Mouse (Mus musculus) embryonic facial prominence, embryonic 11.5 days (tissue): ENCODE measurements around the gene Elmo2. TPM values are rescaled to one million over a fixed set of nuclear protein-coding genes. Genes with fewer than 3 reads are reported as not detected.

Experiments
- ATAC-seq: fragments of 200-750 bp; cut with Nextera tagmentation; replicated peaks from 2 replicates; pipeline ENCODE4 v1.8.0; 2017; ENCODE audit warnings: low read depth; ENCODE audit not compliant: insufficient number of reproducible peaks, low FRiP score, low TSS enrichment
- DNase-seq: peaks from one replicate; pipeline ENCODE4 v3.0.0-alpha.2; 2015; ENCODE audit warnings: low spot score
- H3K27ac ChIP-seq: fragments of 300-500 bp; sonication (generic); replicated peaks from 2 replicates; pipeline ENCODE4 v1.5.1; 2014; ENCODE audit warnings: mild to moderate bottlenecking, low read depth, low read length, control low read depth
- H3K27me3 ChIP-seq: fragments of 300-500 bp; sonication (generic); 2 replicates; pipeline ENCODE4 v1.6.1; 2014; ENCODE audit warnings: mild to moderate bottlenecking, low read length, moderate library complexity, mixed read lengths; ENCODE audit not compliant: control insufficient read depth, insufficient read depth
- H3K36me3 ChIP-seq: fragments of 300-500 bp; sonication (generic); replicated peaks from 2 replicates; pipeline ENCODE4 v1.6.1; 2014; ENCODE audit warnings: low read depth, mild to moderate bottlenecking, low read length, moderate library complexity, mixed read lengths; ENCODE audit not compliant: control insufficient read depth, insufficient read depth
- H3K4me1 ChIP-seq: fragments of 300-500 bp; sonication (generic); 2 replicates; pipeline ENCODE4 v1.6.1; 2014; ENCODE audit warnings: low read length, mixed read lengths; ENCODE audit not compliant: control insufficient read depth, insufficient read depth
- H3K4me2 ChIP-seq: fragments of 300-500 bp; sonication (generic); 2 replicates; pipeline ENCODE4 v1.6.1; 2014; ENCODE audit warnings: low read depth, mild to moderate bottlenecking, control low read depth, low read length, moderate library complexity
- H3K4me3 ChIP-seq: fragments of 300-500 bp; sonication (generic); 2 replicates; pipeline ENCODE4 v1.5.1; 2014; ENCODE audit warnings: low read depth, low read length, control low read depth
- H3K9ac ChIP-seq: fragments of 300-500 bp; sonication (generic); replicated peaks from 2 replicates; pipeline ENCODE4 v1.6.1; 2014; ENCODE audit warnings: mild to moderate bottlenecking, control low read depth, low read length
- H3K9me3 ChIP-seq: fragments of 300-500 bp; sonication (generic); replicated peaks from 2 replicates; pipeline ENCODE4 v1.6.1; 2016; ENCODE audit warnings: mild to moderate bottlenecking, low read length, inconsistent platforms, mixed read lengths; ENCODE audit not compliant: control insufficient read depth
- WGBS: fragments of 180-500 bp; shearing (Covaris S2); extraction: QIAGEN DNeasy Blood & Tissue Kit; methylation state at CpG from one replicate; pipeline ENCODE4 v1.1.7; 2014; 5-methylcytosine and 5-hydroxymethylcytosine counted together
- polyA plus RNA-seq: library from polyadenylated mRNA; unstranded; fragments of >200 nt; fragmentation: Nextera tagmentation; extraction: Ambion mirVana; gene quantifications from 2 replicates; pipeline ENCODE4 v1.2.1, GENCODE M21; 2014

Gene Elmo2
- polyA plus RNA-seq, 1 experiment from 2014 or later = 85.9 TPM

DNA sequence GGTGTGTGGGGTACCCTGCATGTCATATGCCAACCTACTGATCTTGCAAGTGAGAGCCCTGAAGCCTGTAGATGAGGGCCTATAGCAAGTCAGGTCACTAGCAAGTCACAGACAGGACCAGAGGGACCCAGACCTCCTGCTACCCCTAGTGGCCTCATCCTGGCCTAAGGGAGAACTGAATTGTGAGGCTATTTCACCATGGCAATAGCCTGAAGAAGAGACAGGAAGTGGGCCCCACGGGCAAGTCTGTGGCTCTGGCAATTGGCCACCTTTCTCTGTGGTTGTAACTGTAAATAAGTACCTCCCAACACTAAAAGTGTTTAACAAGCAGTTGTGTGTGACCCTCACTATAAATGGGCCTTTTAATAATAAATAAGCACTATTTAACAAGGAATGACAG is 75.4 kb downstream of the Elmo2 start:
- H3K4me1 ChIP-seq = no peaks in the 10 kb centered on the region
- 53% methylated on average over 1 of the region's 1 CpGs for WGBS
- H3K27ac ChIP-seq = no peak overlapping the region
- ATAC-seq = no peak
- no peak overlapping the region for H3K4me3 ChIP-seq
- no peak overlapping the region for H3K9ac ChIP-seq
- H3K9me3 ChIP-seq = no peaks in the 10 kb centered on the region
- H3K36me3 ChIP-seq = no peaks in the 10 kb centered on the region
- DNase-seq = no peak
- no peak overlapping the region for H3K4me2 ChIP-seq
- H3K27me3 ChIP-seq = peaks cover 24% of the 10 kb centered on the region

DNA sequence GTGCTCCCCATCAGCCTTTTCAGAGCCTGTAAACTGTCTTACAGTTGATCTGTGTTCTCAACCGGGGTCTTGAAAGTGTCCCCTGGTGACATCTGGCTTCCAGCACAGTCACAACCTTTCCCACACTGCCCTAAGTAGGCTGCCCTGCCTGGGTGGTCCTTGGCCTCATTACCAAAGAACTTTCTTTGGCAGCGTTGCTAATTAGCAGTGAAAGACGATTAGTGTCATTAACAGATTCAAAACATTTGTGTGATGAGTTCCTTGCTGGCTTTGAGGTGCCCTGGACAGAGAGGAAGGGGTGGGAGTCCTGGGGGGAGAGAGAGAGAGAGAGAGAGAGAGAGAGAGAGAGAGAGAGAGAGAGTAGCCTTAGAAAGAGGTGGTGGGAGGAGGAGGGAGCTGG is 77.3 kb downstream of the Elmo2 start:
- Histone ChIP-seq H3K4me1 (no peaks in the 10 kb centered on the region), H3K36me3 (no peaks in the 10 kb centered on the region), H3K27ac (no peak overlapping the region), H3K9ac (no peak overlapping the region), H3K4me3 (no peak overlapping the region), H3K4me2 (no peak overlapping the region), H3K9me3 (no peaks in the 10 kb centered on the region), H3K27me3 (peaks cover 22% of the 10 kb centered on the region)
- ATAC-seq (no peak), DNase-seq (peak; percentile 21)
- WGBS = 11% methylated on average over 3 of the region's 3 CpGs

DNA sequence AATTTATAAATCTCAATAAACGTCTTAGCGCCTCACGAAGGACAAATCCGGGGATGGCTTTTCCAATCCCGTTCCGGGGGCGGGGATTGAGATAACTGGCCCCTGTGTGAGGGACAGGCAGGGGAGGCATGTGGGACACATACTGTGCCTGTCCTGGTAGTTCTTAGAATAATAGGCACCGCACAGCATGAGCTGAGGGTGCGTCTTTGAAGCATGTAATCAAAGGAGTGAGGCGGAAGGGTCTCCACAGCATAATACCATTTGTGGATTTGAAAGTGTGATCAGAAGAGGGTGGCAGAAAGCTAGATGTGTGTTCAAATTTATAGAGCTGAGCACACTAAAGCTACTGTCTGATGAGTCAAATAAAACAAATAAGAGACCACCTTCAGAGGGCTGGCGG is 79.9 kb downstream of the Elmo2 start:
- 7% methylated on average over 11 of the region's 11 CpGs for WGBS
- H3K9me3 ChIP-seq = no peaks in the 10 kb centered on the region
- H3K27me3 ChIP-seq = peaks cover 40% of the 10 kb centered on the region
- ATAC-seq (no peak), DNase-seq (no peak)
- H3K4me2 ChIP-seq = no peak overlapping the region
- no peaks in the 10 kb centered on the region for H3K4me1 ChIP-seq
- H3K4me3 ChIP-seq = no peak overlapping the region
- H3K27ac ChIP-seq = no peak overlapping the region
- no peak overlapping the region for H3K9ac ChIP-seq
- no peaks in the 10 kb centered on the region for H3K36me3 ChIP-seq

DNA sequence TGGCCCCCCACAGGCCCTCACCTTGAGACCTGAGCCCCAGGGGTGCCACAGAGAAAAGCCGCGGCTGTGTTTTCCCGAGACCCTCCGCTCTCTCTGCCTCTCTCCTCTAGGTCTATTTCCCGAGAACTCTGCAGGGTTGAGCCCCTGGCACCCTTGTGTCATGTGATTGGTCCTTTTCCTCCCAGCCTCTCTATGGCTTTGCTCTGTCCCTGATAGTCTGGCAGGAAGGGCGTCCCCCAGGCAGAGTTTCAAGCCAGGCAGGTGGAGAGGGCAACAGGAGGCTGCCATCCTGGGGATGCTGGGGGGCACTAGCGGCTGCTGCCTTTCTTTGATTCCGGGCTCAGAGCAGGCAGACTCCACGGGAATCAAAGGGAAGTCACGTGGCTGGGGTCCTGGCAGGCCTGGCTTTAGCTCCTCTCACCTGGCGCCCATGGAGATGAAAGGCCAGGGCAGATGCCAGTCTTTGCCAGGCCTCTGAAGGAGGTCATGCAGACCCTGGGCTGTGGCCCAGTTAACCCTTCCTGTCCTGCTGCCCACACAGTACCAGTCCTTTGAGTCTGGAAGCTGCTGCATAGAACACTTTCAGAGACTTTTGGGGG is 83.1 kb downstream of the Elmo2 start:
- no peak overlapping the region for H3K27ac ChIP-seq
- ATAC-seq (no peak), DNase-seq (no peak)
- no peak overlapping the region for H3K4me2 ChIP-seq
- H3K9me3 ChIP-seq = no peaks in the 10 kb centered on the region
- 6% methylated on average over 11 of the region's 11 CpGs for WGBS
- no peaks in the 10 kb centered on the region for H3K4me1 ChIP-seq
- peaks cover 66% of the 10 kb centered on the region for H3K27me3 ChIP-seq
- H3K9ac ChIP-seq = no peak overlapping the region
- H3K36me3 ChIP-seq = no peaks in the 10 kb centered on the region
- no peak overlapping the region for H3K4me3 ChIP-seq

DNA sequence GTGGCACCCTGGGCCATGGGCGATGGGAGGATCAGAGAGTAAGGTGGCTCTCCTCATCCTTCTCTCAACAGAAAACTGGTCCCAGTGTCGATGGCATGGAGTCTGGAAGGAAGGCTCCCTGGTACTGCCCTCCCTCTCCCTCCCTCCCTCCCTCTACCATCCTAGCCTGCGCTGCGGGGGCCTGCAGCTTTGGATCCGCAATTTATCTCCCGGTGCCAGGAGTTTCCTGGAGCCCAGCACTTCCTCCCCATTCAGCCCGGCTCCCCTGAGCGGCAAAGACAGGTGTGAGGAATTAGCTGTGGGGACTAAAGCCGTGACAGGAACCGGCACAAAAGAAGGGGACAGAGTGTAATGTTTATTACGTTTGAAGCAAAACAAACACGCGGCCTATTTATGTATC is 83.7 kb downstream of the Elmo2 start:
- Histone ChIP-seq H3K27me3 (peaks cover 71% of the 10 kb centered on the region), H3K4me1 (no peaks in the 10 kb centered on the region), H3K27ac (no peak overlapping the region), H3K9me3 (no peaks in the 10 kb centered on the region), H3K4me3 (no peak overlapping the region), H3K4me2 (no peak overlapping the region), H3K9ac (no peak overlapping the region), H3K36me3 (no peaks in the 10 kb centered on the region)
- ATAC-seq (no peak), DNase-seq (no peak)
- WGBS = under 1% methylated on average over 13 of the region's 13 CpGs

DNA sequence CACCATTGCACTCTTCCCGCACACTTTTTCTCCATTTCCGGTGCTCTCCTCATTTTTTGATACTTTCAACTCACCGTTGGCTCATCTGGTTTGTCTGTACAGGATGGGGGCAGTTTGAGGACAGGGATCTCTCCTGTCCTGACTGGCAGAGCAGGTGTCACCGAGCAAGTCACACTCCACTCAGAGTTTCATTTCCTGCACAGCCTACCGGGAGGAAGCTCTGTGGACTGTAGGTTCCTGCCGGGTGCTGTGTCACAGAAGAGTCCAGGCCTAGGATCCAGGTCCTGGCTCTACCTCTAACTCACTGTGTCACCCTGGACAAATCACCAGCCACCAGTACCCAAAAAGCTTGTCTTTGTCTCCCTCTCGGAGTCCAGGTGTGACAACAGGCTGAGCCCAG is 84.5 kb downstream of the Elmo2 start:
- 63% methylated on average over 7 of the region's 7 CpGs for WGBS
- Histone ChIP-seq H3K9me3 (no peaks in the 10 kb centered on the region), H3K4me2 (no peak overlapping the region), H3K9ac (no peak overlapping the region), H3K36me3 (no peaks in the 10 kb centered on the region), H3K4me3 (no peak overlapping the region), H3K27me3 (peaks cover 71% of the 10 kb centered on the region), H3K27ac (no peak overlapping the region), H3K4me1 (no peaks in the 10 kb centered on the region)
- DNase-seq (no peak), ATAC-seq (no peak)

DNA sequence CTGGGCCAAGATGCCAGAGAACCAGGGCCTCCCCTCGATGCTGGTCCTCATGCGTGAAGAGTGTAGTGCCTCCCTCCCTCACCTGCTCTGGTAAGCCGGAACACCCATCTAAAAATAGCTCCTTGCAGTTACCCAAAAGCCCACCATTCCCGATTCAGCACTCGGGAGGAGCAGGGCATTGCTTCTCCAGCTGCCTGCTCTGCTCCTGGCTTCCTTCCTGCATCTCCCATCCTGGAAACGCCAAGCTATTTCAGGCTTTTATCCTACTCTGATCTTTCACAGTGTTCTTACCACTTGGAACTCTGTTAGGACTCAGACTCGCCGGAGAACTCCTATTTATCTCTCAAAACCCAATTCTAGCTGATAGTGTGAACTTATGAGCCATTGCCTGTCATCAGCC is 85.9 kb downstream of the Elmo2 start:
- DNase-seq = no peak

DNA sequence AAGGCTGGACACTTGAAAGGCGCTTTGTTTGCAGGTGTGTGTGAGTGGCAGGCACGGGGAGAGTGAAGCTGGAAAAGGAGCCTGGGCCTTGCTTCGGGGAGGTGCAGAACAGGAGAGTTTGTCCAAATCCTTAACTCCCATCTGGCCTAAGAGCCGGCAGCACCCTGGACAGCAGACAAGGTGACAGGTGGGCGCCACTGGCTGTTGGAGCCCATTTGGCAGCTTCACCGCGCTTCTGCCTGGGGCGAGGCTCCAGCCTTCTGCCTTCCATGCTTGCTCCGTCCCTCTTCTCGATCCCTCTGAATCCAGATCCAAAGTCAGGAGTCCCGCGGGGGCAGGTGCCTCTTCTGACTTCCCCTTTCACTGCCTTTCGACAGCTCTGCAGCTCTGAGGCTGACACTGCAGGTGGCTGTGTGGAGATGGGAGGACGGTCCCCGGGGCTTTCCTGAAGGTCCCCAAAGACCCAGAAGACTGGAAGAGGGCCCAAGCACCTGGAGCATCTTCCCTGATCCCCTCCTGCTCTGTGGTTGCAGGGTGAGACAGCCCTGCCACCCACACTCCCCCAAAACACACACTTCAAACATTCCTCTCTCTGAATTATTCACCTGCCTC is 86.6 kb downstream of the Elmo2 start:
- WGBS = 13% methylated on average over 14 of the region's 15 CpGs
- Histone ChIP-seq H3K9me3 (no peaks in the 10 kb centered on the region), H3K27ac (no peak overlapping the region), H3K4me2 (no peak overlapping the region), H3K36me3 (no peaks in the 10 kb centered on the region), H3K4me3 (no peak overlapping the region), H3K4me1 (peaks cover 6% of the 10 kb centered on the region), H3K9ac (no peak overlapping the region), H3K27me3 (peaks cover 83% of the 10 kb centered on the region)
- no peak for ATAC-seq
- DNase-seq = peak; percentile 60

More for the DNA sequence above, 85.9 kb downstream of the Elmo2 start:
- H3K4me3 ChIP-seq = no peak overlapping the region
- H3K27ac ChIP-seq = no peak overlapping the region
- H3K9ac ChIP-seq = no peak overlapping the region
- WGBS = 36% methylated on average over 8 of the region's 8 CpGs
- H3K4me2 ChIP-seq = no peak overlapping the region
- H3K9me3 ChIP-seq = no peaks in the 10 kb centered on the region
- no peaks in the 10 kb centered on the region for H3K36me3 ChIP-seq
- H3K4me1 ChIP-seq = no peaks in the 10 kb centered on the region
- peaks cover 77% of the 10 kb centered on the region for H3K27me3 ChIP-seq
- no peak for ATAC-seq
